In genomic region chr2:34946046-34946445, GRCm38 (mm10) we compare ENCODE assay signal across 24 mouse cellular contexts. TPM values are rescaled to one million over a fixed set of nuclear protein-coding genes. Genes with fewer than 3 reads are reported as not detected.
DNase-seq lines count a peak whose midpoint lies in the region; ATAC-seq and TF ChIP-seq lines count a peak whose summit lies in the region.
"Had no signal": no experiment of that assay in that cellular context is flagged by ENCODE, and none has a peak within 500 bp of the region (broad histone marks: within the 10 kb centered on the region; RNA-seq: fewer than 3 reads in every experiment).

No protein-coding gene starts in this region.

- no peak for TF ChIP-seq CTCF in ES-Bruce4 (IDR thresholded peaks at IDR 0.05; ENCODE audit: low read depth, low read length)

- DNase-seq in R1 (ENCODE audit: low read depth, low spot score): peak; percentile 72
- no peak for DNase-seq in left cerebral cortex, adult 8-10 months (ENCODE audit: low spot score in 2 of 2)
- DNase-seq in right cerebral cortex, adult 2 months (ENCODE audit: low spot score in 2 of 2): no peak
- DNase-seq: adrenal gland, adult 8-10 months; adrenal gland, postnatal 25 days; cerebellum, adult 18-20 months; cerebellum, adult 9-10 months; cerebellum, postnatal 14 days; forebrain, postnatal 0 days; gastrocnemius, postnatal 25 days; heart, adult 2 months; heart, postnatal 14 days; heart, postnatal 4 days had no signal

- no peak overlapping the region for H3K9ac ChIP-seq in ES-Bruce4 (ENCODE audit: low read depth, poor library complexity, severe bottlenecking)
- H3K9ac ChIP-seq: embryonic facial prominence, embryonic 12.5 days; embryonic facial prominence, embryonic 15.5 days; forebrain, postnatal 0 days; heart, embryonic 13.5 days; hindbrain, embryonic 14.5 days had no signal

- H3K36me3 ChIP-seq in ES-Bruce4 (ENCODE audit: control insufficient read depth, insufficient read depth, low read length, poor library complexity, severe bottlenecking): no peaks in the 10 kb centered on the region
- H3K36me3 ChIP-seq: embryonic facial prominence, embryonic 12.5 days; embryonic facial prominence, embryonic 15.5 days; heart, embryonic 10.5 days; heart, embryonic 13.5 days had no signal

- H3K4me3 ChIP-seq in ES-Bruce4 (ENCODE audit: low read depth, low read length): no peak overlapping the region
- H3K4me3 ChIP-seq: embryonic facial prominence, embryonic 12.5 days; embryonic facial prominence, embryonic 15.5 days; heart, adult 2 months; heart, embryonic 10.5 days; heart, embryonic 13.5 days had no signal

- no peaks in the 10 kb centered on the region for H3K27me3 ChIP-seq in ES-Bruce4 (ENCODE audit: control insufficient read depth, insufficient read depth, low read length, poor library complexity, severe bottlenecking)

- peaks cover 12% of the 10 kb centered on the region for H3K4me1 ChIP-seq in ES-Bruce4 (ENCODE audit: control insufficient read depth, insufficient read depth, low read length)
- H3K4me1 ChIP-seq: embryonic facial prominence, embryonic 12.5 days had no signal

- ATAC-seq in granulocyte monocyte progenitor cell, adult 5-6 weeks (replicated peaks; ENCODE audit: poor library complexity, severe bottlenecking): peak; percentile 30; the same call in 1 of the 2 replicates
- no peak for ATAC-seq in cerebellum, adult (ENCODE audit: insufficient number of reproducible peaks, low FRiP score, low TSS enrichment)
- ATAC-seq: forebrain, embryonic 14.5 days; forebrain, postnatal 0 days; hindbrain, postnatal 0 days; intestine, embryonic 16.5 days had no signal

- 0 out of 2 replicates have a peak, but pooled peaks have one; percentile 44 for TF ChIP-seq EP300 in ES-Bruce4 (IDR thresholded peaks at IDR 0.05; ENCODE audit: insufficient read depth, low read depth, low read length)

- H3K27ac ChIP-seq in ES-Bruce4 (ENCODE audit: insufficient read depth, low read length): no peak overlapping the region
- H3K27ac ChIP-seq: embryonic facial prominence, embryonic 12.5 days; embryonic facial prominence, embryonic 15.5 days; heart, adult 2 months; heart, embryonic 13.5 days; hindbrain, embryonic 14.5 days; hindbrain, postnatal 0 days had no signal

- no peaks in the 10 kb centered on the region for H3K9me3 ChIP-seq in ES-Bruce4 (replicated peaks; ENCODE audit: control insufficient read depth, insufficient read depth, low read length, poor library complexity, severe bottlenecking)
- H3K9me3 ChIP-seq: embryonic facial prominence, embryonic 12.5 days; embryonic facial prominence, embryonic 15.5 days; heart, embryonic 10.5 days; heart, embryonic 13.5 days had no signal

- TF ChIP-seq POLR2A in ES-Bruce4 (IDR thresholded peaks at IDR 0.05; ENCODE audit: insufficient read depth, low read length): no peak

RNA-seq across cellular contexts. Expression of gene Traf1, which starts 15.5 kb away (rescaled TPM):
- 1.2 and 5.1 TPM in 2 replicates for polyA plus RNA-seq in ES-Bruce4 (2011; ENCODE audit: insufficient read depth, insufficient read length, low read depth, missing spikeins)
- total RNA-seq in granulocyte monocyte progenitor cell, adult 5-6 weeks (2014; fragmentation: Nextera tagmentation): not detected in 2 replicates
- 0.09 and 0.15 TPM in 2 replicates for total RNA-seq in granulocyte monocyte progenitor cell, adult 5-6 weeks (2017)
- 1 to 10 TPM; 1.3 to 1.9 (median 1.6) TPM for total RNA-seq in left cerebral cortex, adult 8-10 months (2022)

RNA-seq across cellular contexts. Expression of gene Phf19, which starts 32.2 kb away (rescaled TPM):
- 10.3 and 11.8 TPM in 2 replicates for polyA plus RNA-seq in ES-Bruce4 (2011; ENCODE audit: insufficient read depth, insufficient read length, low read depth, missing spikeins)
- 22.6 and 25.9 TPM in 2 replicates for total RNA-seq in granulocyte monocyte progenitor cell, adult 5-6 weeks (2014; fragmentation: Nextera tagmentation)
- 5.9 and 7.9 TPM in 2 replicates for total RNA-seq in granulocyte monocyte progenitor cell, adult 5-6 weeks (2017)
- 1 to 10 TPM in 1 of 4 experiments, under 1 TPM in 3; 0.65 to 1.2 (median 0.79) TPM for total RNA-seq in left cerebral cortex, adult 8-10 months (2022)
